Mouse (Mus musculus) left cerebral cortex, postnatal 14 days (tissue): ENCODE measurements around the gene Scyl1. TPM values are rescaled to one million over a fixed set of nuclear protein-coding genes. Genes with fewer than 3 reads are reported as not detected.
A peak's percentile ranks its signal among the peaks of the same experiment; 100 is the strongest.
"Not testable (repeated sequence)": the region's sequence is repeated elsewhere in the genome, so short reads cannot be mapped to it uniquely, and the experiment has no call there.

ENCODE experiments used
- DNase-seq, 2 experiments: peaks; one replicate each; pipeline ENCODE4 v3.0.0; 2021 to 2022; ENCODE audit warnings: low spot score in 2 of 2, mixed read lengths in 1 of 2
- intact Hi-C: fragments of 180-260 bp; cut with DNase I; formaldehyde crosslinking; loops from one replicate; pipeline ENCODE4 v1.15.1; 2025
- long read RNA-seq, 2 experiments: library from polyadenylated mRNA; stranded (forward); transcript quantifications; one replicate each; pipeline ENCODE4 v2.0.0; 2021
- total RNA-seq, 2 experiments: library from RNA; stranded (reverse); gene quantifications; 2 replicates each; pipeline ENCODE4 v1.2.3; 2021

The Scyl1 gene
- 10 to 100 TPM; 77.7 to 79.5 TPM for total RNA-seq
- long read RNA-seq, experiment 1, transcript Scyl1-210 (17 exons, 2,731 nt): major isoform, 65 of 123 reads
- long read RNA-seq, experiment 1, transcript Scyl1-201 (17 exons, 2,586 nt): minor isoform, 5 of 123 reads
- long read RNA-seq, experiment 1, partial matches to known transcripts: 28 of 123 reads
- long read RNA-seq, experiment 1, other reads (novel, unspliced or antisense): 19 of 123 reads
- long read RNA-seq, experiment 2, transcript Scyl1-209 (17 exons, 2,395 nt): minor isoform, 6 of 115 reads
- long read RNA-seq, experiment 2, transcript Scyl1-210 (17 exons, 2,731 nt): major isoform, 58 of 115 reads
- long read RNA-seq, experiment 2, partial matches to known transcripts: 24 of 115 reads
- long read RNA-seq, experiment 2, other reads (novel, unspliced or antisense): 23 of 115 reads

DNA sequence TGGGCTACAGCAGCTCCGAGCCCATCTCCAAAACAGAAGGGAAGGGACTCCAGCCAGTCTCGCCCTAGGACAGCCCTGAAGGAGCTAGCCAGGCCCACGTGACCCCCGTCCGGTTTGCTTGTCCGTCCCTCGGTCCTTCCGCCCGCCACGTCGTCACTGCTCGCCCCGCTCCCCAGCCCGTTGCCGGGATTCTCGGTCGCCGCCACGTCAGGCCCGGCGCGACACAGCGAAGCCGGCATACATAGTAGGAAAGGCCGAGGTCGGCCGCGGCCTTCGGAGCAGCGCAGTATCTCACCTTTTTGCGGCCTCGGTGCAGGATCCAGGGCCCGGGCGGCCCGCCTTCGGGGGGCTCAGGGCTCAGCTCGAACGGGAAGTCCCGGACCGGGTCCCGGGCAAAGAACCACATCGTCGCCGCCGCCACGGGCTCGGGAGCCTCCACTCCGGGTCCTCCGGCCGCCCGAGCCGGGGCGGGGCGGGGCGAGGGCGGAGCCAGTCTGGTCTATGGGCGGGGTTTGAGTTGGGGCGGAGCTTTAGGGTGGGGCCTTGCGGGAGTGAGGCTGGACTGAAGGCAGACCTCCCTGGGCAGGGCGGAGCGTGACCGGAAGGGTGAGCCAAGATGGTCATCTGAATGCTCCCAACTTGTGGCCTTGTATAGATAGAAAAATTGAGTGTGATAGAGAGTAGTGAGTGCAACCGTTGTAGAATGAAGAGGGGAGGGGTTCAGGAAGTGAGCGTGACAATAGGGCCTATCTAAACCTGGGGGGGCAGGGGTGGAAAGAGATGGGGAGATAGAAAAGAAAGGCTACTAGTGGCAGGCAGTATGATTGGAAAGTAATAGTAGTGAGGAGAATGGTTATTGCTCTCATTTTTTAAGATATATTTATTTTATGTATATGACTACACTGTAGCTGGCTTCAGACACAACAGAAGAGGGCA, at the start of gene Scyl1:
Scyl1 (minus strand) TSS at position 495 of the 936 bp plus-strand sequence.
- intact Hi-C loops: loop anchor here (5.0 kb wide), 1 partner anchor 44 kb away; the partner anchor contains the start of genes Ehbp1l1 and Fam89b
- peak; percentile 87 to 89 for DNase-seq

DNA sequence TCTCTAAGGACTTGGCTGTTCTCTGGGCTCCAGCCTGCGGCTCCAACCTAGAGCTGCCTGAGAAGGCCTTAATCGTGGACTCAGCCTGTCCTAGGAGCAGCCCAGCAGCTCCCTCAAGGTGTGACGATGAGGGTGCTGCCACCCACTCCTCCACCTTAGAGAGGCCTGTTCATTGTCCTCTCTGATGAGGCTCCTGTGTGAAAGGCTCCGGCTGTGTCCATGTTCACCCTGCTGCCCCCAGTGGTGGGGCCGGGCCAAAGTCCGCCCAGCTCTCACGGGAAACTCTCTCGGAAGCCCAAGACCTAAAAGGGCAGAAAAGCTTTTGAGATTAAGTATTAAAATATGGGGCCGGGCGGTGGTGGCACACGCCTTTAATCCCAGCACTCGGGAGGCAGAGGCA, 48.3 kb upstream of the Scyl1 start:
- no peak for DNase-seq
- intact Hi-C loops: no loop called here

DNA sequence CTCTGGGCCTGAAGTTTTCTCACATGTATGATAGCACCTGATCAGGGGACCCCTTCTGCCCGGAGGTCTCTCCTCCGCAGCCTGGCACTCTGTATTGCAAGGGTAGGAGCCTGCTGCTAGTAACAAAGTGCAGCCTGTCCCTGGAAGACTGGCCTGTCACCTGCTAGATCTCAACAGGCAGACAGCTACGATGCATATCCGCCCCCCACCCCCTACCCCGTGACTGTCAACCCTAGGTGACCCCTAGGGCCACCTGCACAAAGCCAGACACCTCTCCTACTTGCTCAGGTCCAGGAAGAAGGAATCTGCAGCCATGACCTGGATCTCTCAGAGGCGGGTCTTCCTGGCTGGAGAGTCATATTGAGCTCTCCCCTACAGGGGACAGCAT, 47.4 kb upstream of the Scyl1 start:
- no peak for DNase-seq
- intact Hi-C loops: no loop called here

DNA sequence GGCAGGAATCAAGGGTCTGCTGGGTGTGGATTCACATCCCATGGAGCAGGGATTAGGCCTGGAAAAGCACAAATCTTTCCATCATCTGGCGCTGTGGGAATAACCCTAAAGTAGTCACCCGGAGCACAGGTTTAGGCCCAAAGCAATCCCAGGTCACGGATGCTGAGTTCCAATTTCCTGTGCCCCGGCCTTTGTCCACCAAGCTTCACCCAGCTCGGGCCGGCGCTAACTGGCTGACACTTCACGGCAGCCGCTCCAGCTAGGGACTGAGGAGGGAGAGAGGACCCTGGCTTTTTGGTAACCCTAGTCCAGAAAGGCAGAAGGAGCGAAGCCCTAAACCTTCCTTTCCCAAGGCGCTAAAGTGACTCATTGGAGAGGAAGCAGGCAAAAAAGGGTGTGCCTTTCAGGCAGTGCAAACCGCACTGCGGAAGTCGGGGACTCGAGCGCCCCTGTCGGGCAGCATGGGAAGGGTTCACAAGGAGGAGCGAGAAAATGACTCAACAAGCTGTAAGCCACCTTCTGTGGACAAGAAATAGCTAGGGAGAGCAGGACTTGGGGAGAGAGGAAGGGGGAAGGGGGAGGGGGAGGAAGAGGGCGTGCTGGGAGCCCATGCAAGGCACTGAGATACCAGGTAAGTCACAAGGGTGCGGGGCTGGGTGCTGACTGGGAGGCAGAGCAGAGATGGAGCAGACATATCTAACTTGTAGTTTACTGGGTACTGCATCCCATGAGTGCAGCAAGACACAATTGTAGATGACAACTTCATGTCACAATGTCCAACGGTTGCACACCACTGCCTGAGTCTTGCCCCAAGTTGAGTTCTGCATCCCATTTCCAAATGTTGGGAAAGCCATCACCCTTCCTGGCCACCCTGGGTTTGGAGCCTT, 46.7 kb upstream of the Scyl1 start:
- DNase-seq: peak; percentile 91 to 93
- intact Hi-C loops: no loop called here

DNA sequence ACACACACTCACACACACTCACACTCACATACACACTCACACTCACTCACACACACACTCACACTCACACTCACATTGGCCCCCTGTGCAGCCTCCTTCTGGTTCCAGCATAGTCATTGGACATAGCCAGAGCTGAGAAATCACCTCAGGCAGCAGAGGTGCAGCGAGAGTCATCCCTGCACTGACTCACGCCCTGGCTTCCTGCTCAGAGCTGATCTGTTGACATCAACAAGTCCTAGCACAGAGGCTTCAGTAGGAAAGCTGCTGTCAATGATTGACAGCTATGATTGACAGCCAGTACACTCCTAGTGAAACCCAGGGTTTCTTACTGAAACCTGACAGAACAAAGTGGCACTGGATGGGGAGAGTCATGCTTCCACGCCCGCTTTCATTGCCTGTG, 44.7 kb upstream of the Scyl1 start:
- DNase-seq: no peak
- intact Hi-C loops: no loop called here

DNA sequence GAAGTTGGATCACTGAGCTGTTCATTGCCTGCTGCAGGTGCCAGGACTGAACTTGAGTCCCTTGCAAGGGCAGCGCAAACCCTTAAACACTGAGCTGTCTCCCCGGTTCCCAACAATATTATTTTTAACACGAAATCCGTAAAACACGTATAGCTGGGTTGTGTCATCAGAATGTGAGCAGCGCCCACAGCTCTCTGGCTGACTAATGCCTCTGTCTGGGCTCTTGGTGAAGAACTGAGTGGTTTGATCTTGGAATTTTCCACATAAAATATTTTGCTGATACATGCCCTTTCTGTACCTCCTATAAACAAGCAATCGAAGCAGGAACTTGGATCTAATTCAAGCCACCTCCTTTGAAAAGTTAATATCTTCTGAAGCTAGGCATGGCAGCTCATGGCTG, 43.8 kb upstream of the Scyl1 start:
- intact Hi-C loops: no loop called here
- peak in 1 of 2 experiments; percentile 59 for DNase-seq

DNA sequence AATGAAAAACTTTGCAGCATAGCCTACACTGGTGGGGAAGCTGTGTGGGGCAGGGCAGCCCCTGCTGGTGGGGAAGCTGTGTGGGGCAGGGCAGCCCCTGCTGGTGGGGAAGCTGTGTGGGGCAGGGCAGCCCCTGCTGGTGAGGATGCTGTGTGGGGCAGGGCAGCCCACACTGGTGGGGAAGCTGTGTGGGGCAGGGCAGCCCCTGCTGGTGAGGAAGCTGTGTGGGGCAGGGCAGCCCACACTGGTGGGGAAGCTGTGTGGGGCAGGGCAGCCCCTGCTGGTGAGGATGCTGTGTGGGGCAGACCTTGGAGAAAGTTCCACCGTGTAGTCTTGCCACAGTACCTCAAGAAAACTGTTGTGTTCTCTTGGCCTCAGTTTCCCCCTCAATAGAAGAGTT, 42.8 kb upstream of the Scyl1 start:
- intact Hi-C loops: not testable (repeated sequence)

DNA sequence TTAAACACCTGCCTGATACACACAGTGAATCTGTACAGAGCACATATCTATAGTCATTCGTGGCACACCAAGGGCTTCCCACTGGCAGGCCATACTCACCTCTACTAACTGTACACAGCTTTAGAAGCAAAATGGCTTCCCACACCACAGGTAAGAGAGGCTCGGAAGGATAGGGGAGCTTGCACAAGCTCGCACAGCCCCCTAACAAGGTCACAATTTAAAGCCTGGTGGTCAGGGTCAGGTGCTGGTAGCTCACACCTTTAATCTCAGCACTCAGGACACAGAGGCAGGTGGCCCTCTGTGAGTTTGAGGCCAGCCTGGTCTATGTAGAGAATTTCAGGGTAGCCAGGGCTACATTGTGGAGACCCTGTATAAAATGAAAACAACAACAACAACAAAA, 42.3 kb upstream of the Scyl1 start:
- intact Hi-C loops: no loop called here
- DNase-seq: no peak

More for the DNA sequence above, 42.8 kb upstream of the Scyl1 start:
- not testable (repeated sequence) for DNase-seq

DNA sequence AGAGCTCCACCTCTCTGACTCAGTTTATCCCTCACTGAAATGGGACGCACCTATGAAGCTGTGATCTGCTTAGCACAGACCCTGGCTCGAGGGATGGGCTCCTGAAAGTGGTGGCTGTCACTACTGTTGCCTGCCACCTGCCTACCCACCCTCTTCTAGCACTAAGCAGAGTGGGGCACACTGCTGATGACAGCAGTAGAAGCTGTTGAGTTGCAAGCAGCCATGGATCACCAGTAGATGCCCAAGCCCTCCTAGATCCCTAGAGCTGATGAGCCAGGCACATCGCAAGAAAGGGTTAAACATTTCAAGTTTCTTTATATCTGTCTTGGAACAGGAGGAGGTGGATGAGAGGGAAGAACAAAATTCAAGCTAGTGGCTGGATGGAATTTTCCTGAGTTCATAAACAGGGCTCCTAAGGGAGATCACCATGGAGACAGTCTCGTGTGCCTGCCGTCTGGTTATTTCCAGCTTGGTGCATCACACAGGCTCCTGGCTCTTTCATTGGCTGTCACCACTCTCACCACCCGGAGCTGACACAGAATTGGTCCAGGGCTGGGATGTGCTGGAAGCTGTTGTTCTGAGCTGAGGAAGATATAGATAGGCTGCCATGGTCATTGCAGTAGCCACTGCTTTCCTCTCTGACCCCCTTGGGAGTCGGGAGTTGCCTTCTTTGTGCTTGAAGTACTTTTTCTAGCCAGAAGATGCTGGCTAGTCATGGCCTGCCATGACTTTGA, 40.7 kb upstream of the Scyl1 start:
- intact Hi-C loops: no loop called here
- peak; percentile 91 to 98 for DNase-seq

DNA sequence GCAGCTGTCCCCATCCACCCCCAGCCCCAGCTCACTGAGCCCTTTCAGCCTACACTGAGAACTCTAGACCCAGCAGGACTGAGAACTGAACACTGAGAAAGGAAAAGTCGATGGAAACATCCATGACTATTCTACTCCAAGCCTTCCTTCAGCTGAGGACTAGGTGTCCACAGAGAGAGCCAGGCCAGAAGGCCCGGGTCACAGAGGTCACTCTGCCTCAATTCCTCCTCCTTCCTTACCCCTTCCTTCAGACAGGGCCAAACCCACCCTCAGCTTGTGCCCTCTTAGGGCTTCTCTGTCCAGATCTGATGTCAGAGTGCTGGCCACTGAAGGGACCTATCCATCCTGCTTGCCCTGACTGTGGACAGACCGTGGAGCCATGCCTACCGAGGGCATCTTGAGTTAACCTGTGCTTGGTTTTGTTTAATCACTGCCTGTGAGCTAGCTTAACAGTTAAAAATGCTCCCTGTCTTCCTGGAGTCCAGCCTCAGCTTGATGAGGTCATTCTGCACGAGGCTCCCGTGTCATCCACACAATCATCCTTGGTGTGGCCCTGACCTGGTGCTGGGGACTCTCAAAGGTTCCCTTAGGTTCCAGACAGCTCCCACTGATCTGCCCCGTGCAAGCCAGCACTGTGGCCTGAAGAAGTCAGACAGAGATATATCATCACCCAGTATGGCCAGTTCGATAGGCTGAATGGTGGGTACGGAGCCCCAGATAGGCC, 39.8 kb upstream of the Scyl1 start:
- intact Hi-C loops: no loop called here
- no peak for DNase-seq

DNA sequence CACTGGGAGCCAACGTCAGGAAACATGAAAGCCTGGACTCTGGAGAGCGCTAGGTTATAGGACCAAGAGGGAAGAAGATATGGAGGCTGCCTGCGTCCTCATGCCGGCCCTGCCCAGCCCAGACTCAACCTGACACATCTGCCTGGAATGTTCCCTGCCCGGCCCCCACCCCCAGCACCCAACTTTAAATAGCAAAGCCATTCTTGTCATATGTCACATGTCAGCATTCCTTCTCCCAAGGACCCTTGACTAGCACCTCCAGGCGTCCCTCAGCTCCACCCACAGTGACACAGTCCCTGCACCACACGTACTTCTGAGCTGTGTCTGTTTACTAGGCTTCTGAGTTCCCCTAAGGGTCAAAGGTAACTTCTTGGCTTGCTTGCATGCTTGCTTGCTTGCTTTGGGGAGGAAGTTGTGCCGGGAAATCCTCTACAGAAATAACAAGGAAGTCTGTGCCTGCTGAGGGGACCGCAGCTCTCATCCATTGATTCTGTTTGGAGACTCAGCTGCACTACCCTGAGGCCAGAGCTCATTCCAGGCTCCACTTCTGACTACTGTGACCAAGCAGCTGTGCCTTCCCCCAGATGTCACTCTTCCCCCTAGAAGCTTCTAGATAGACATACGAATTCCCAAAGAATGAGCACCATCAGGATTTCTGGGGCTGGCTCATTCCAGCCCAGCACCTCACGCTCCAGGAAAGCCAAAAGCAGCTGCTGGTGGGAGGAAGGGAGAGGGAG, 39.1 kb upstream of the Scyl1 start:
- intact Hi-C loops: no loop called here
- DNase-seq: peak in 1 of 2 experiments; percentile 65

DNA sequence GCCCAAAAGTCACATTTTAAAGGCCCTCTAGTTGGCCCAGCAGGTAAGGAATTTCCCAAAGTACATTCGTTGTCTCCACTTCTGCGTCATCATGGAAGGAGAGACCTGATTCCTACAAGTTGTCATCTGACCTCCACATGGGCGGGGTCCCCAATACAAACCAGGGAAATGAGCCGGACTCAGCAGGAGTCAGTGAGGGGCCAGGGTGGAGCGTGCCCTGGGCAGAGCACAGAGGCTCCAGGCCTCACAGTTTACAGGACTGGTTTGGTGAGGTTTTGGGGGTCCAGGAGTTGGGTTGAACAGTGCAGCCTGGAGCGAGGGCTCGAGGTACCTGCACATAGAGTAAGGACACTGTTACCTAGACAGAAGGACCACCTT, 38.5 kb upstream of the Scyl1 start:
- intact Hi-C loops: no loop called here
- no peak for DNase-seq

DNA sequence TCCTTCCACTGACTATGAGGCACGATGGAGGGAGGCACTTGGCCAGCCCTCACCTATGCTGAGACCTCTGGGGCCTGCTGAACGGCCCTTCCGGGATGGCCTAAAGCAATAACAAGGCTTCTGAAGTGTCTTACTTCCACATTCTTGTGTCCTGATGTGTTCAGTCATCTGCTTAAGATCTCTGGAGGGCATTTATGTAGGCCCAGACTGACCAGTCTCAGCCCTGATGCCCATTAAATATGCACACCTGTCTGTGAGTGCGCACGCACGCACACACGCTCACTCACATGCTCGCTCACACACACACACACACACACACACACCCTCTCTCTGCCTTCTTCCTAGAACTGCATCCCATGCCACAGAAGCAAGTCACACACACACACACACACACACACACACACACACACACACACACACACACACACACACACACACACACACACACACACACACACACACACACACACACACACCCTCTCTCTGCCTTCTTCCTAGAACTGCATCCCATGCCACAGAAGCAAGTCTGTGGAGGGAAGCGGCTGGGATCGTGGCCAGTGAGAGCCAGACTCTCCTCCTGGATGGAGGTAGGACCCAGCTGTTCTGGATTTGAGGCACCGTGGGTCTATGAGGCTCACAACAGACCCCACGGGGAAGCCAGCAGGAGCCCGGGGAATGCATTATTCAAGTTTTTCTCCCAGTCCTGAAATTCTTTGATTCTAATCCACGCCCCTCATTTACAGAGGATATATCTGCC, 37.9 kb upstream of the Scyl1 start:
- intact Hi-C loops: no loop called here
- DNase-seq: no peak

DNA sequence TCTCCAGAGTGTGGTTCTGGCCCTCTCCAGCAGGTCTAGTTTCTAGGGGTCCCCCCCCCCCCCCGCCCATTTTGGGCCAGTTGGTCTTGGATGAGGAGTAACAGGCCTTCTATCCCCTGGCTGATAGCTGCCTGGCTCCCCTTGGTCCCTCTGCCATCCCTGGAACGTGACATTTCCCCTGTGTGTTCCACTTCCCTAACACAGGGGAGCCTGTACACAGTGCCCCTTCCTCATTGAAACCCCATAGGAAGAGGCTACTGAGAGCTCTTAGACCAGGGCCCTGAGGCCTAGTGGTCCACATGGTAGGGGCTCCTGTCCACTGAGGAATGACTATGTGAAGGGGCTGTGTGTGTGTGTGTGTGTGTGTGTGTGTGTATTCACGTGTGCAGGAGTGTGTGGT, 36.5 kb upstream of the Scyl1 start:
- no peak for DNase-seq
- intact Hi-C loops: no loop called here

DNA sequence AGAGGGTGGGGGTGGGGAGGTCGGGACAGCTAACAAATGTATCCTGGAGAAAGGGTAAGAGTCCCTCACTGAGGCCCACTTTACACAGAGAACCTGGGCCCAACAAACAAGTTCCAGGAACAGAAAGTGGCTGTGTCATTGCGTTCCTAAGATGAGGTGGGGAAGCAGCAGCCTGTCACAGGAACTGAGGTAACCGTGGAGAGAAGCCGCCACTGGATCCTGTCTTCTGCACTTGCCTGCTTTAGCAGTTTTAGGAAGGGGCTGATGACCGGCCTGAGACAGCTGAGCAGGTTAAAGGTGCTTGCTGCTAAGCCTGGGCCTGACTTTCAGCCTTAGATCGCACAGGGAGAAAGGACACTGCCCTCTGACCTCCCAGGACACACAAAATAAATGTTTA, 35.6 kb upstream of the Scyl1 start:
- DNase-seq: no peak
- intact Hi-C loops: no loop called here

DNA sequence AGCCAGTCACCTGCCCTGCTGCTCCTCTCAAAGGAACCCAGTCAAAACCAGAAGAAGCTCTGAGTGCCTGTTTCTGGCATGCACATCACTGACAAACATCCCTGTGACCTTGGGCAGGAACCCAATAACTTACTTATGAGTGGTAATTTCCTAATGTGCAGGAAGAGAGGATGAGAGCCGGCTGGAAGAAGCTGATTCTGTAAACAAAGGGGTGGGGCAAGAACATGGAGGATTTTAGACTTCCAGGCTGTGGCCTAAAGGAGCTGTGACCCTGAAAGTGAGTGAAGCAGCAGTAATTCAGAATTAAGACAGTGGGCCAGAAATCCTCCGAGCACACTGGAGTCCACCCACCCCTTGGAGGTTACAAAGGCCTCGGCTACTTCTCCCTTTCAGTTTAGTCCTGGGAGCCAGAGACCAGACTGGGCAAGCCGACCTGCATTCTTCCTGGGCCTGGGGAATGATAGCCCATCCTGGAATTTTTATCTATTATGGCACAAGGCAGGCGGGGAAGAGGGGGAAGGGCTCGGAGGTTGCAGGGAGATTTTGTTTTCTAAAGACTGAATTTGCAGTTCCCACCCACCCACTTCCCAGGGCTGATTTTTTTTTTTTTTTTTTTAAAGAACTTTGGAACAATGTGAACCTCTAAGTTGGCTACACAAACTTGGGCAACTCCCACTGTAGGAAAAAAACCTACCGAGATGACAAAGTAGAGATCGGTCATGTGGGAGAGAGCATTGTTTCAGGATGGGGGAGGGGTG, 35.0 kb upstream of the Scyl1 start:
- intact Hi-C loops: no loop called here
- no peak for DNase-seq
